Mouse (Mus musculus): ENCODE data around the gene Olfr1395. TPM values are rescaled to one million over a fixed set of nuclear protein-coding genes. Genes with fewer than 3 reads are reported as not detected.
"Not testable (repeated sequence)": the region's sequence is repeated elsewhere in the genome, so short reads cannot be mapped to it uniquely, and the experiment has no call there.

Olfr1395 gene
- polyA plus RNA-seq, 1 experiment from 2014 or later = not detected

GRCm38 (mm10) chr11:49154077-49154476, 12.0 kb downstream of the Olfr1395 start, which contains the start of gene Olfr1394:
Gene Olfr1394 (plus strand): TSS chr11:49154377.
- ATAC-seq (replicated peaks; ENCODE audit: low FRiP score, low TSS enrichment, low read depth) = no peak
- Histone ChIP-seq H3K27ac (ENCODE audit: low read depth) (no peak within 1 kb of the TSS), H3K9ac (ENCODE audit: low read length) (no peak within 1 kb of the TSS), H3K27me3 (replicated peaks; ENCODE audit: control insufficient read depth, insufficient read depth, low read length) (no peaks in the 10 kb centered on the region), H3K4me2 (ENCODE audit: low read length) (no peak within 1 kb of the TSS), H3K4me1 (replicated peaks; ENCODE audit: control insufficient read depth, insufficient read depth, low read length) (no peaks in the 10 kb centered on the region), H3K4me3 (ENCODE audit: low read depth, low read length) (no peak within 1 kb of the TSS), H3K9me3 (ENCODE audit: control insufficient read depth, low read length) (no peaks in the 10 kb centered on the region), H3K36me3 (ENCODE audit: control insufficient read depth, insufficient read depth, low read length) (no peaks in the 10 kb centered on the region)
- WGBS = 89% methylated on average over 1 of the region's 1 CpGs
- no peak for DNase-seq (ENCODE audit: low spot score)

DNA sequence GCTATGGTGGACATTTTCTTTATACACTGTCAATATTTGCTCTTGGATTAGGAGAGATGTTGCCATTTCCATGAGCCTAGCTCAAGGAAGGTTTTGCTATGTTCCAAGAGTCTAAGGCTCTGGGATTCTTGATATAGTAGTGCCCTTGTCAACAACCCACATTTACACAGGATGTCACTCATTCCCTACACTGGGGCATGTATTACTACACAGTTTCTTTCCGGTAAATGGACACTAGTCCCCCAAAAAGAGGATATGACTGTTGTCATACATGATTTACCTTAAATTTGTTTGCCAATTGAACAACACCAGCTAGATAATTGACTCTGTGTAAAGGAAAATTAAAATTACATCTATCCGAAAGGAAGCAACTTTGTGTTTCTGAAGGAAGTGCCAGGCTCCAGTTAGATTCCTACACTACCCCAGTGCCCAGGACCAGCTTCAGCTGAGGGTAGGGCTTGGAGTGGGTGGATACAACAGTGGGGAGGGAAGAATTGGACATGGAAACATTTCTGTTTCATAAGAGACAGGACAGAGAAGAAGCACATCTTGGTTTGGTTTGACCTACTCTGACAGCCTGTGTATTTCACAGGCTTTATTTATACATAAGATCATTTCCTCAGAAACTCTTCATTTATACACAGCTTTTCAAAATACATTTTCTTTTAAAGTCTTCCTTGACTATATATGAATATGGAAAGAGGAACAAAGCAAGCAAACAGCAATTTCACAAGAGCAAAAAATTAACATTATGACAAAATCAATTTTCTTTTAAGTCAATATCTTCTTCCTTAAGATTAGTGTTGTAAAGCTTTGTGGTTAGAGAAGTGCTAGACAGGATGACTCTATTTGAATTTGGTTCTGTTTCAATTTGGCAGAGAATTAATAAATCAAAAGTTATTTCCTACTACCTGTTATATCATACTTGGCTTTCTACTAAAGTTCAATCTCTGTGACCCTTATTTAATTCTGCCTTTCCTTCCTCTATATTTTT, 15.0 kb downstream of the Olfr1395 start:
- H3K9ac ChIP-seq (ENCODE audit: low read length) = no peak overlapping the region
- ATAC-seq (replicated peaks; ENCODE audit: low FRiP score, low TSS enrichment, low read depth) (no peak), DNase-seq (ENCODE audit: low spot score) (no peak)
- no peaks in the 10 kb centered on the region for H3K27me3 ChIP-seq (replicated peaks; ENCODE audit: control insufficient read depth, insufficient read depth, low read length)
- no peaks in the 10 kb centered on the region for H3K4me1 ChIP-seq (replicated peaks; ENCODE audit: control insufficient read depth, insufficient read depth, low read length)
- WGBS = 87% methylated on average over 2 of the region's 2 CpGs
- no peak overlapping the region for H3K4me3 ChIP-seq (ENCODE audit: low read depth, low read length)
- H3K36me3 ChIP-seq (ENCODE audit: control insufficient read depth, insufficient read depth, low read length) = no peaks in the 10 kb centered on the region
- H3K4me2 ChIP-seq (ENCODE audit: low read length) = no peak overlapping the region
- H3K27ac ChIP-seq (ENCODE audit: low read depth) = no peak overlapping the region
- H3K9me3 ChIP-seq (ENCODE audit: control insufficient read depth, low read length) = no peaks in the 10 kb centered on the region

- Histone ChIP-seq H3K36me3 (ENCODE audit: control insufficient read depth, insufficient read depth, low read length) (no peaks in the 10 kb centered on the region), H3K27ac (ENCODE audit: low read depth) (no peak overlapping the region), H3K27me3 (replicated peaks; ENCODE audit: control insufficient read depth, insufficient read depth, low read length) (peaks cover 10% of the 10 kb centered on the region; the same call in 1 of the 2 replicates), H3K4me1 (replicated peaks; ENCODE audit: control insufficient read depth, insufficient read depth, low read length) (0 out of 2 replicates have a peak, but pooled peaks cover 3% of the 10 kb centered on the region), H3K9ac (ENCODE audit: low read length) (0 out of 2 replicates have a peak overlapping the region, but pooled peaks have one; percentile 17), H3K4me3 (ENCODE audit: low read depth, low read length) (peak overlapping the region; percentile 25), H3K4me2 (ENCODE audit: low read length) (peak overlapping the region; percentile 75), H3K9me3 (ENCODE audit: control insufficient read depth, low read length) (peaks cover 7% of the 10 kb centered on the region; the same call in 1 of the 2 replicates)
- WGBS = 4% methylated on average over 50 of the region's 50 CpGs
- ATAC-seq (replicated peaks; ENCODE audit: low FRiP score, low TSS enrichment, low read depth) = peak; percentile 60; the same call in 1 of the 2 replicates
- DNase-seq (ENCODE audit: low spot score) = peak; percentile 71
Observed at GRCm38 (mm10) chr11:49168839-49169611, 27.0 kb downstream of the Olfr1395 start.

DNA sequence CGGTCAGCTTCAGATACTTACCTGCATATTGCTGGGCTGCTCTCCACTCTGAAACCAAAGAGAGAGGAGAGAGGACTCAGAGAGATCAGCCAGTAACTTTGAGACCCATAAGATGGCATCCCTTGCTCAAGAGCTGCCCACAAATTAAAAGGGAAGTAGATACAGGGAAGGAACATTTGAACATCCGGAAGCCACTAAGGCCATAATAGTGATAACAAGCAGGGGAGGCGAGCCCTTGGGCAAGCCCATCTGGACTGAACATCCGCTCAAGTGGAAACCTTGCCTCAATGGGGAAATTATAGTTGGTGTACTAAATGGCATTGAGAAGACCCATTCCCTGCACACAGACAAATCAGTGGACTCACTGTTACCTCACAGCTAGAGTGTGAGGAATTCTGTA, 28.5 kb downstream of the Olfr1395 start:
- H3K9ac ChIP-seq (ENCODE audit: low read length) = no peak overlapping the region
- WGBS = 95% methylated on average over 4 of the region's 4 CpGs
- no peaks in the 10 kb centered on the region for H3K36me3 ChIP-seq (ENCODE audit: control insufficient read depth, insufficient read depth, low read length)
- H3K27ac ChIP-seq (ENCODE audit: low read depth) = no peak overlapping the region
- 0 out of 2 replicates have a peak, but pooled peaks cover 3% of the 10 kb centered on the region for H3K4me1 ChIP-seq (replicated peaks; ENCODE audit: control insufficient read depth, insufficient read depth, low read length)
- H3K9me3 ChIP-seq (ENCODE audit: control insufficient read depth, low read length) = peaks cover 7% of the 10 kb centered on the region; the same call in 1 of the 2 replicates
- H3K27me3 ChIP-seq (replicated peaks; ENCODE audit: control insufficient read depth, insufficient read depth, low read length) = peaks cover 10% of the 10 kb centered on the region; the same call in 1 of the 2 replicates
- ATAC-seq (replicated peaks; ENCODE audit: low FRiP score, low TSS enrichment, low read depth) = no peak
- no peak overlapping the region for H3K4me3 ChIP-seq (ENCODE audit: low read depth, low read length)
- no peak for DNase-seq (ENCODE audit: low spot score)
- H3K4me2 ChIP-seq (ENCODE audit: low read length) = no peak overlapping the region

- H3K4me2 ChIP-seq (ENCODE audit: low read length) = no peak overlapping the region
- H3K9me3 ChIP-seq (ENCODE audit: control insufficient read depth, low read length) = no peaks in the 10 kb centered on the region
- no peak for ATAC-seq (replicated peaks; ENCODE audit: low FRiP score, low TSS enrichment, low read depth)
- 90% methylated on average over 8 of the region's 8 CpGs for WGBS
- no peak overlapping the region for H3K27ac ChIP-seq (ENCODE audit: low read depth)
- H3K36me3 ChIP-seq (ENCODE audit: control insufficient read depth, insufficient read depth, low read length) = no peaks in the 10 kb centered on the region
- no peaks in the 10 kb centered on the region for H3K4me1 ChIP-seq (replicated peaks; ENCODE audit: control insufficient read depth, insufficient read depth, low read length)
- DNase-seq (ENCODE audit: low spot score) = no peak
- H3K4me3 ChIP-seq (ENCODE audit: low read depth, low read length) = no peak overlapping the region
- H3K27me3 ChIP-seq (replicated peaks; ENCODE audit: control insufficient read depth, insufficient read depth, low read length) = no peaks in the 10 kb centered on the region
- no peak overlapping the region for H3K9ac ChIP-seq (ENCODE audit: low read length)
Observed at GRCm38 (mm10) chr11:49175345-49175744, 33.3 kb downstream of the Olfr1395 start.

DNA sequence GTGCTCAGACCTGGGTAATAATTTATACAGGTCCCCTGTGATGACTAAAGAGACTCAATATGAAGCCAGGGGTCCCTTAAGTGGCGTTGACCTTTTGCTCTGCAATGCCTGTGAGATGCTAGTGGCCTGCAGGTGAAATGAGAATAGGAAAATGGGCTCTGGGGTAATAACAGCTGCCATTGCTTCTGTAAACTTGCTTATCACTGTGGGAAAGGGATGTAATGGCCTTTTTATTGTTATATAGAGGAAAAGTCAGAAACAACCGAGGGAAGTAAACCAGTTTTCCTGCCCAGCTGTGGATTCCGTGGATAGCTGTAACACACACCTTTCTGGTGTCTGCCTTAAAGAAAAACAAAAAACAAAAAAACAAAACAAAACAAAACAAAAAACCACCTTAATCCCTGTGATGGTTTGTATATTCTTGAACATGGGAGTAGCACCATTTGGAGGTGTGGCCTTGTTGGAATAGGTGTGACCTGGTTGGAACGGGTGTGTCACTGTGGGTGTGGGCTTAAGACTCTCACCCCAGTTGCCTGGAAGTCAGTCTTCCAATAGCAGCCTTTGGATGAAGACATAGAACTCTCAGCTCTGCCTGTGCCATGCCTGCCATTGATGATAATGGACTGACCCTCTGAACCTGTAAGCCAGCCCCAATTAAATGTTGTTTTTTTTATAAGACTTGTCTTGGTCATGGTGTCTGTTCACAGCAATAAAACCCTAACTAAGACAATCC, 34.1 kb downstream of the Olfr1395 start:
- WGBS = 50% methylated on average over 4 of the region's 4 CpGs
- DNase-seq (ENCODE audit: low spot score); H3K9ac ChIP-seq (ENCODE audit: low read length); H3K27ac ChIP-seq (ENCODE audit: low read depth); H3K4me3 ChIP-seq (ENCODE audit: low read depth, low read length); H3K4me1 ChIP-seq (replicated peaks; ENCODE audit: control insufficient read depth, insufficient read depth, low read length); H3K9me3 ChIP-seq (ENCODE audit: control insufficient read depth, low read length); H3K27me3 ChIP-seq (replicated peaks; ENCODE audit: control insufficient read depth, insufficient read depth, low read length); ATAC-seq (replicated peaks; ENCODE audit: low FRiP score, low TSS enrichment, low read depth); H3K4me2 ChIP-seq (ENCODE audit: low read length); H3K36me3 ChIP-seq (ENCODE audit: control insufficient read depth, insufficient read depth, low read length): not testable (repeated sequence)

GRCm38 (mm10) chr11:49183172-49183571, 41.1 kb downstream of the Olfr1395 start:
- Histone ChIP-seq H3K9me3 (ENCODE audit: control insufficient read depth, low read length) (no peaks in the 10 kb centered on the region), H3K27me3 (replicated peaks; ENCODE audit: control insufficient read depth, insufficient read depth, low read length) (no peaks in the 10 kb centered on the region), H3K4me1 (replicated peaks; ENCODE audit: control insufficient read depth, insufficient read depth, low read length) (no peaks in the 10 kb centered on the region), H3K4me3 (ENCODE audit: low read depth, low read length) (no peak overlapping the region), H3K9ac (ENCODE audit: low read length) (no peak overlapping the region), H3K36me3 (ENCODE audit: control insufficient read depth, insufficient read depth, low read length) (no peaks in the 10 kb centered on the region), H3K27ac (ENCODE audit: low read depth) (no peak overlapping the region), H3K4me2 (ENCODE audit: low read length) (no peak overlapping the region)
- WGBS = 71% methylated on average over 1 of the region's 1 CpGs
- ATAC-seq (replicated peaks; ENCODE audit: low FRiP score, low TSS enrichment, low read depth) (no peak), DNase-seq (ENCODE audit: low spot score) (no peak)

DNA sequence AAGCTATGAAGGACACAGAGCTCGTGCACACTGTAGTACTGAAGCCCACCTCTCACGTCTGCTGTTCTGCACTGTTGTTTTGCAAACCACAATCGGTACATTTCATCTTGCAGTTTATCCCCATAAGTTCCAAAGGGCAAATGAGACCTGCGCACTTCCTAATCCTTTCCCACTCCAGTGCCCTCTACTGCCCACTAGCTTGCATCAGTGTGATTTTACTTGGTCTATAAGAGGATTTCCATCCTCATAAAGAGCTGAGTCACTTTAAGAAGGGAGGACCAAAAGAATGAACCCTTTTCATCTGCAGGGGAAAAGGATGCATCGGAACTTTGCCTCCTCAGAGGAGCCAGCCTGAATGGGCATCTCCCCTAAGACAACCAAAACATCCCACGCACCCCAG, 44.4 kb downstream of the Olfr1395 start:
- Histone ChIP-seq H3K9me3 (ENCODE audit: control insufficient read depth, low read length) (no peaks in the 10 kb centered on the region), H3K4me3 (ENCODE audit: low read depth, low read length) (no peak overlapping the region), H3K9ac (ENCODE audit: low read length) (no peak overlapping the region), H3K36me3 (ENCODE audit: control insufficient read depth, insufficient read depth, low read length) (no peaks in the 10 kb centered on the region), H3K4me2 (ENCODE audit: low read length) (no peak overlapping the region), H3K27me3 (replicated peaks; ENCODE audit: control insufficient read depth, insufficient read depth, low read length) (no peaks in the 10 kb centered on the region), H3K4me1 (replicated peaks; ENCODE audit: control insufficient read depth, insufficient read depth, low read length) (no peaks in the 10 kb centered on the region), H3K27ac (ENCODE audit: low read depth) (no peak overlapping the region)
- ATAC-seq (replicated peaks; ENCODE audit: low FRiP score, low TSS enrichment, low read depth) (no peak), DNase-seq (ENCODE audit: low spot score) (no peak)
- WGBS = 78% methylated on average over 6 of the region's 6 CpGs

Data from intestine, embryonic 14.5 days (tissue).